Mouse (Mus musculus): ENCODE results near the gene Larp7.

The Larp7 gene

DNA sequence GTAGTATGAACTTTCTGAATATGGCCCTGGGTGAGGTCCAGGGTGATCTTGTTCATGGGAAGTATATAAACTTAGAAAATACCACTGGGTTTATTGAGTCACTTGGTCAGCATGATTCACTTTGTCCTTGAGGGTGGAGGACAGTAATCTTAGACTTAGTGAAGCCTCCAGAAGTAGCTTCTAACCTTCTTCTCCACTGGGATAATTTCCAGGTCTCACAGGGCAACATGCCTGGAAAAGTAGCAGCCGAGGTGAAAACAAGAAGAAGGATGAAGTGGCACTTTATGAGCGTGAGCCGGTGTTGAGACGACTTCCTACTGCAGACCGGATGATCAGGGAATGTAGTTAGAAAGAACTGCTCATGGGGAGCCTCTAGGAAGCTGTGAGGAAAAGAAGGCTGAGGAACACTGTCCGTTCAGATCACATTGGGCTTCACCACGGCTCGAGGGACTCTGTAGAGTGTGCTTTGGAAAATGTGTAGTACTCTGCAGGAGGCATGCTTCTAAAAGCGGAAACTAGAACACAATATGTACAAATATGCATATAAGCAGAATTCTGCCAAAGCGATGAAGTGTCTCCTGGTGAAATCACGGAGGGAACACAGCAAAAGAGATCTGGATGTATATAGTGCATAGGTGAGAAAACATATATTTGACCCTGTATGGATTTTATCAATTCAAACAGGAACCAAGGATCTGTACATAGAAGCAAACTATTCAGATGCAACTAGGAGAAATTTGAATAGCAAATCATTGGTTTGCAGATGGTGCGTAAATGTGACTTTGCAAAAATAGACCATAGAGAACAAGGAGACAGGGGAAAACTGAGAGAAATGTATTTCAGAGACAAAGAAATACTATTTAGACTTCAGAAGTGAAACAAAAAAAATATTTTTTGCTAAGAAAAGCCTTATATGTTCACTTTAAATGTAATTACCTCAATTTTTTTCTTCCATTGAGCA is 41.1 kb downstream of the Larp7 start:
- DNase-seq = no peak

- DNase-seq = no peak
Measured at GRCm38 (mm10) chr3:127507878-127508783, 45.0 kb downstream of the Larp7 start.

DNA sequence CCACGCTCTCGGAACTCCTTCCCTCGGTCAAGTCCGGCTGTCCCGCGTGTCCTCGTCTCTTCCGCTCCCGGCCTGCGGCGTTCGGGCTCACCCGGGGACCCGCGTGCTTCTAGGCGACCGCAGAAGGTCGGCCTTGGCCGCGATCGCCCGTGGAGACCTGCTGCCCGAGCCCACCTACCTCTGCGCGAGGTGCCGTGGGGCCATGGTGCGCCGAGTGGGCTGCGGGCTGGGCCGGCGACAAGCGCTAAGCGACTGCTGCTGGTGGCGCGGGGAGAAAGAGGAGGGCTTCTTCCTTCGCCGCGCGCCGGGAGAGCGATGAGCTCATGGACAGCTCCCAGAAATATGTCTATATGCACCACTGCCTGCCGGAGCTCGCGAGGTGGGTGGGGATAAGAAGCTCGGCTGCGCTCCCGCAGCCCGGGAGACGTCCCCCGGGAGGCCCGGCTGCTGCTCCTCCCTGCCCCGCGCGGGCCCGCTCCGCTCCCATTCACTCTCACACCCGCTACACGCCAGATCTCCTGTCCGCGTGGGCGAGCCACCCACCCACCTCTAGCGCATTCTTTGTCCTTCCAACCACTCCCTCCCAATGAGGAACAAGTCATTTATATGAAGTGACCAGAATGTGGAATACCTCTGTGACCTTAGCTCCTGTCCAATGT is 54.3 kb downstream of the Larp7 start, which contains the start of gene Ank2:
Gene Ank2, minus strand, starts transcription at position 609 of the 659 bp plus-strand sequence.
- no peak for DNase-seq

DNA sequence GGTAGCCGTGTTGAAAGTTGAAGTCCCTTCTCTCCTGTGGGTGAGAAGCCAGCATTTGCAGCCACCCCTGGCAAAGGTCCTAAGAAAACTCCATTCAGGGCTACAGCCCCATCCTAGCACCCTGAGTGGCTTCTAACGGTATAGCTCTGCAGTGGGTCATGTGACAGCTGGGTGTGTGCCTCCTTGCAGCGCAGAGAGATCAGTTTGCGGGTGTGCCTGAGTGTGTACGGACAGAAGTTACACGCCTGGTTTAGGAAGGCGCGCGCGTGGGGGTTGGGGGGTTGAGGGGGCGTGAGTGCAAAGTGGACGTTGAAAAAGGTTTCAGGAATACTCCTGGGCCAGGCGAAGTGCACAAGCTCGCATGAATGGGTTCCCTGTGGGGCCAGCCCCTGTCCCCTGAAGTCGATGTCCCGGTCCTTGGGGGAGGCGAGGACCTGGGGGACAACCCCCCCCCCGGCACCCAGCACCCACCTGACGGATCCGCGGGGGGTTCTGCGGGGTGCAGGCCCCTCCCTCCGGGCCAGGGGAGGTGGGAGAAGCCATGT is 54.9 kb downstream of the Larp7 start:
- DNase-seq = no peak

- DNase-seq = no peak
Measured at GRCm38 (mm10) chr3:127492663-127493062, 60.5 kb downstream of the Larp7 start.

- no peak for DNase-seq
Measured at GRCm38 (mm10) chr3:127487302-127487701, 65.8 kb downstream of the Larp7 start.
